Mouse (Mus musculus) left cerebral cortex, adult 11 months (tissue): ENCODE data around the gene Defa37.
"Not testable (repeated sequence)": the region's sequence is repeated elsewhere in the genome, so short reads cannot be mapped to it uniquely, and the experiment has no call there.

Experiments
- DNase-seq: peaks from one replicate; pipeline ENCODE4 v3.0.0; 2022; ENCODE audit warnings: low spot score

The Defa37 gene

DNA sequence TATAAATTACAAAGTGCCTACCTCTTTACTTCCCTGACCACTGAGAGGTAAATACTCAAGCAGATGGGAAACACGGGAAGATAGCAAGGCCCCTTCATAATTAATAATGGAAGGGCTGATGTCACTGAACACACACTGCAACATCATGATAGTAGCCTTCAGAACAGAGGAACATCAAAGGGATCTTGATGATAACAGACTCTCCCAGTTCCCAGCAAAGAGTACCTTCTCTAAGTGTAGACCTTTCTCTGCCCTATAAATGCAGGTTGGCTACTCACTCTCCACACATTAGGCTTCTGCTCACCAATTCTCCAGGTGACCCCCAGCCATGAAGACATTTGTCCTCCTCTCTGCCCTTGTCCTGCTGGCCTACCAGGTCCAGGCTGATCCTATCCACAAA is at the start of gene Defa37:
Gene Defa37, plus strand, starts transcription at position 301 of the 400 bp plus-strand sequence.
- not testable (repeated sequence) for DNase-seq

DNA sequence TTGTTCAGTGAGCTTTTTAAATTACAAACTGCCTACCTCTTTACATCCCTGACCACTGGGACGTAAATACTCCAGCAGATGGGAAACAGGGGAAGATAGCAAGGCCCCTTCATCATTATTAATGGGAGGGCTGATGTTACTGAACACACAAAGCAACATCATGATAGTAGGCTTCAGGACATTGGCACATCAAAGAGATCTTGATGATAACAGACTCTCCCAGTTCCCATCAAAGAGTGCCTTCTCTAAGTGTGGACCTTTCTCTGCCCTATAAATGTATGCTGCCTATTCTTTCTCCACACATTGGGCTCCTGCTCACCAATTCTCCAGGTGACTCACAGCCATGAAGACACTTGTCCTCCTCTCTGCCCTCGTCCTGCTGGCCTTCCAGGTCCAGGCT is 36.5 kb upstream of the Defa37 start, which contains the start of gene Defa32:
Gene Defa32, plus strand, starts transcription at position 301 of the 400 bp plus-strand sequence.
- not testable (repeated sequence) for DNase-seq

DNA sequence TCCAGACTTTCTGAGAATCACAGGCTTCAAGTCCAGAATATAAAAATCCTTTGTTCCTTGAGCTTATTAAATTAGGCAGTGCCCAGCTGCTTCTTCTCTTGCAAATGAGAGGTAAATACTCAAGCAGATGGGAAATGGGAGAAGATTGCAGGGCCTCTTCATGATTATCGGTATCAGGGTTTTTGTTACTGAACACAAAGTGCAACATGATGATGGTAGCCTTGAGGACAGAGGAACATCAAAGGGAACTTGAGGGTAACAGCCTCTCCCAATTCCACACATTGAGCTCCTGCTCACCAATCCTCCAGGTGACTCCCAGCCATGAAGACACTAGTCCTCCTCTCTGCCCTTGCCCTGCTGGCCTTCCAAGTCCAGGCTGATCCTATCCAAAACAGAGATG is 17.5 kb downstream of the Defa37 start, which contains the start of gene Defa28:
Gene Defa28, plus strand, starts transcription at position 301 of the 400 bp plus-strand sequence.
- not testable (repeated sequence) for DNase-seq

- DNase-seq: not testable (repeated sequence)
Observed at GRCm38 (mm10) chr8:21594408-21594807, 29.2 kb downstream of the Defa37 start, which contains the start of gene Gm7861. Gene Gm7861 (minus strand): TSS chr8:21594508.
